Mouse (Mus musculus) embryo, embryonic 11 days (tissue): Measurements from ENCODE around the gene Polr1b.

Experiments used
- DNase-seq: peaks from one replicate; pipeline ENCODE4 v3.0.0-alpha.2; 2015

Gene Polr1b

DNA sequence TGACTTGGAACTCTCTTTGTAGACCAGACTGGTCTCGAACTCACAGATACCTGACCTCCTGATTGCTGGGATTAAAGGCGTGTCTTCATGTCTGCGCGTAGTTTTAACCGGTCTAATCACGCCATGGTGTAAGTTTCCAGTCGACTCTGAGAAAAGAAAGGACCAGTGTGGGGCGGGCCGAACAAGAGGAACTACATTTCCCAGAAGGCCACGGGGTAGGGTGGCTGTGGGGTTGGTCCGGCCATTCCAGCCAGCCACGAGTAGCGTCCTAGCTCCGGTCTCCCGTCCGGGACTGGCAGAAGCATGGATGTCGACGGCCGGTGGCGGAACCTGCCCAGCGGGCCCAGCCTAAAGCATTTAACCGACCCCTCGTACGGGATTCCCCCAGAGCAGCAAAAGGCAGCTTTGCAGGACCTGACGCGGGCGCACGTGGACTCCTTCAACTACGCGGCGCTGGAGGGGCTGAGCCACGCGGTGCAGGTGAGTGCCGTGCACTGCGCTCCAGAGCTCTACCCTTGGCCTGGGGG, at the start of gene Polr1b:
Gene Polr1b (plus strand): TSS at position 212 of the 527 bp plus-strand sequence.
- peak; percentile 94 for DNase-seq

GRCm38 (mm10) chr2:129052451-129052983, 48.3 kb upstream of the Polr1b start:
- DNase-seq, result no peak

GRCm38 (mm10) chr2:129055741-129056140, 45.1 kb upstream of the Polr1b start:
- DNase-seq, result no peak

DNA sequence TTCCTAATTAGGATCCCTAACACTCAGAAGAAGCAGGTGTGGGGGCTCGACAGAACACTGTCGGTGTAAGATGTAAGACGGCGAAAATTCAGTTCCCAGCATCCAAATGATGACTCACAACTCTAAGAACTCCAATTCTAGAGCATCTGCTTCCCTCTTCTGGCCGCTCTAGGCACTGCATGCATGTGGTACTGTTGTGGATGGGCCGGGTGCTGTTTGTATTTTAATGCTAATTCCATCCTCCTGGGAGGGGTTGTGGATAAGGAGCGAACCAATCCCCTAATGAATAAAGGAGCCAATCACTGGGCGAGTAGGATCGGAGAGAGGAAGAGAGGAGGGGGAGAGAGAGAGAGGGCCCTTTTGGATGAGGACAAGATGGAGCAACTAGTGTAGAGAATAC, 44.2 kb upstream of the Polr1b start:
- DNase-seq, result peak; percentile 29

DNA sequence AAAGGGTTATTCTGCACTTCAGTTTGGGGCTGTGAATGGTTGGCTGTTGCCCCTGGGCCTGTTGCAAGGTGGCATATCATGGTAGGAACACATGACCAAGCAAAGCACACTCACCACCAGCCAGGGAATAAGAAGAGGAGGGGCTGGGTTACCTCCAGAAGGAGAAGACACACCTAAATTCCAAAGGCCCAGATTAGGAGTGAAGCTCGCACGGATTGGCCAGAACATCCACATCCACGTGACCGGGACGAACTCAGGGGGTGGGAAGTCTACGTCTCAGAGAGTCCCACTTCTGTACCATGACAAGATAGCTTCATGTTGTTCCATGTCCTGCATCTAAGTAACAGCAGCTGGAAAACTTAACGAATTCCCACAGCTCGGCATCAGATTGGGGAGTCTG, 43.5 kb upstream of the Polr1b start:
- no peak for DNase-seq

GRCm38 (mm10) chr2:129057920-129058361, 42.9 kb upstream of the Polr1b start:
- DNase-seq, result no peak

GRCm38 (mm10) chr2:129061456-129062059, 39.2 kb upstream of the Polr1b start:
- no peak for DNase-seq

GRCm38 (mm10) chr2:129065437-129066282, 35.1 kb upstream of the Polr1b start, which contains the start of gene Ttl:
TSS of gene Ttl (plus strand) at chr2:129065942.
- peak; percentile 90 for DNase-seq

DNA sequence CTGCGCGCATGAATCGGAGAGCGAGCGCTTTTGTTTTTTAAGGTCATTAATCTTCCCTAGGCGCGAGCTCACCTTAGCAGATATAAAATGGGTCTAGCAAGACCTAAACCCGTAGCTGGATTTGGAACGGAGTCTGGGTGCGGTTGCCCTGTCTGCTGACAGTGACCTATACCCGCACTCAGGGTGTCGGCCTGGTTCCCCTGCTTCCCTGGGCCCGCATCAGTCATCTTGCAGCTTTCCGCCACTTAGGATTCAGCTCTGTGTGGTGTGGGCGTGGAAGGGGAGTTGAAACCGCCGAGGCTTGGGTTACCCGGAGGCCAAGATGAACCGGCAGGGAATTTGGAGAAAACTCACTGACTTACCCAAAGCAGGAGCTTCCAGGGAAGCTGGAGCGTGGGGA, 34.5 kb upstream of the Polr1b start:
- peak; percentile 80 for DNase-seq

- no peak for DNase-seq
Measured at GRCm38 (mm10) chr2:129070296-129070695, 30.5 kb upstream of the Polr1b start.

- DNase-seq, result peak; percentile 23
Measured at GRCm38 (mm10) chr2:129078313-129078712, 22.5 kb upstream of the Polr1b start.

GRCm38 (mm10) chr2:129079194-129079593, 21.6 kb upstream of the Polr1b start:
- no peak for DNase-seq

- DNase-seq, result peak; percentile 17
Measured at GRCm38 (mm10) chr2:129081097-129081496, 19.7 kb upstream of the Polr1b start.

- no peak for DNase-seq
Measured at GRCm38 (mm10) chr2:129083514-129083913, 17.3 kb upstream of the Polr1b start.

- peak; percentile 59 for DNase-seq
Measured at GRCm38 (mm10) chr2:129084959-129085358, 15.8 kb upstream of the Polr1b start.

- no peak for DNase-seq
Measured at GRCm38 (mm10) chr2:129087520-129087919, 13.3 kb upstream of the Polr1b start.

- DNase-seq, result no peak
Measured at GRCm38 (mm10) chr2:129090370-129090769, 10.4 kb upstream of the Polr1b start.

GRCm38 (mm10) chr2:129092810-129093209, 8.0 kb upstream of the Polr1b start:
- DNase-seq, result no peak

DNA sequence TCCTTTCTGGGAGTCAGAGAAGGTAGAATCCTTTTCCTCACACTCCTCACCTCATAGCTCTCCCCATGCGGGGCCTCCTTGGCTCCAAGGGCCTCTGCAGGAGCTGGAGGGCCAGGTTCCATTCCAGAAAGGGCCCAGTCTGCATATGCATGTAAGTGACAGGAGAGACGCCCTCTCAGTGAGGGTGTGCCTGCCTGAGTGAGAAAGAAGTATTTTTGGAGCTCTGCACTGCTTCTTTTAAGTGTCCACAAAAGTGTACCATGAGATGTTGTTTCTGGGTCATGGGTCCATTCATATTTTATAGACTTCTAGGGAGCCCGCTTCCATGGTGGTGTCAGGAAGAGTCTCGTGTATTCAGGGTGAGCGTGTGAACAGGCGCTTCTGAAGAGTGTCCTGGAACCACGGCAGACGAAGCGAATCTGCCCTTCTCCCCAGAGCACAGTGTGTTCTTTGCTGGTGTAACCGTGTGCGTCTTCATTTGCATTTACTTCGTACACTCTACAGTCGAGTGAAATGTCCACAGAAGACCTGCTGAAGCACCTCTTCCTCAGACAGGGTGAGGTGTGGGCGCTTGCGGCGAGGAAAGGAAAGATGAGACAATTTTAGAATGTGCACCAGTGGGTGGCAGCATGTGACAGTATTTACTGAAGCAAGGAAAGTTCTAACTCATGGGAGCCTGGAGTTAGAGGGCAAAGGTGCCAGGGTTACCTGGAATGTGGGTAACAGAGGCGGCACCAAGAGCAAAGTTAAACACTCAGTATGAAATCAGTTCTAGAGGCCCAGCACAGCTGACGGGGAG, 6.7 kb upstream of the Polr1b start:
- DNase-seq, result no peak

GRCm38 (mm10) chr2:129112924-129113323, 12.1 kb downstream of the Polr1b start:
- DNase-seq, result no peak

DNA sequence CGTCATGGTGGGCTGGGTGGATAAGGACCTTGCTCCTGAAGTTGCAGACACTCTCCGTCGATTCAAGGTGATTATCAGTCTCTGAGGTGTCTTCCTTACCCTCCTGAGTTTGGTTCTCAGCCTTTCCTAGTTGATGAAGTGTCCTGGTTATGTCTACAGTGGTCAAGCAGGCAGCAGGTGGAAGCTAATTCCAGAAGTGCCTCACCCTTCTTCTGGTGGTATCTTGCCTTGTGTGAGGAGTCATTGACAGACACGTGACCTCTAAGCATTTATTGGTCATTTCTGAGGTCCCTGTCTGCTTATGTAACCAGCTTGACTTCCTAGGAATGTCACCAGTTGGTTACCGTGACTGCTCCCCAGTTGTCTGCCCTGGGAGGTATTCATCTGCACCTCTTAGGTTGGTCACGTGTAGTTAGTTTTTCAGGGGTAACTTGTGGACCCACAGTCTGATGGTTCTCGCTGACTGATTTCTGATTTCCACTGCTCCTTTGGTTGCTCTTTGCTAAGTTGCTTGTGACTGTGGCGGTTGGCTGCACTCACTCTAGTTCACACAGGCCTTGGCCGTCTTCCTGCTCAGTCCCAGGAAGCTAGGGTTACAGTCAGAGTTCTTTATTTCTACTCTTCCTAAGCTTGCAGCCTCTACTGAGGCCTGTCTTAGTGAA, 15.0 kb downstream of the Polr1b start:
- no peak for DNase-seq

DNA sequence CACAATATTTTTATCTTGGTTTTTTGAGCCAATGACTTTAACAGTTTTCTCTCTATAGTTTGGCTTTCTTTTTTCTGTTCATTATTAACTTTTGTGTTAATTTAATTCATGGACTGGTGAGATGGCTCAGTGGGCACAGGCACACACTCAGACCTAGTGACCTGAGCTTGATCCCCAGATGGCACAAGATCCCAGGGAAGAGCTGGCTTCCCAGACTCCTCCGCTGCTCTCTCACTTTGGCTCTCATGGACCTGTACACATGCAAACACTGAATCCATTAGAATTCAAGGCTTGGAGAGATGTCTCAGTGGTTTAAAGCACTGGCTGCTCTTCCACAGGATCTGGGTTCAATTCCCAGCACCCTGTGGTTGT, 15.6 kb downstream of the Polr1b start:
- DNase-seq, result no peak
